In the genomic region with DNA sequence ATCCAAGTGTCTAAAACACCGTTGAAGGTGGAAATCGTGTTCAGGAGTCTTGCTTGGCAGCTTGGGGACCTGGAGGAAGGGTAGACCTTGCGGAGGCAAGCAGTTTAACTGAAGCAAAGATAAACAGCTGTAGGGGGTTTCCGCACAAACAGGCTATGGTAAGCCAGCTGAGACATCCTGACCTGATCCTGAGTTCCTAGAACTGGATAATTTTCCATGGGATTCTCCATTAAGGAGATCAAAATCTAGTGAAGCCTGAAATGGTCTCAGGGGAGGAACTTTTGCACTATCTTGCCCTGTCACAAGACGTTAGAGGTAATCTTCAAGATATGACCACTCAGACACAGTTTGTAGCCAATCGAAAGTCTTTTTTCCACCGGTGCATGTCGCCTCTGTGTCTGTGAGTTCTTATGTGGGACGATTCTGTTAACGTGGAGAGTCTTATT, we compare ENCODE assay signal across 15 mouse cellular contexts. TPM values are rescaled to one million over a fixed set of nuclear protein-coding genes. Genes with fewer than 3 reads are reported as not detected.
DNase-seq lines count a peak whose midpoint lies in the region; ATAC-seq and TF ChIP-seq lines count a peak whose summit lies in the region.
"Had no signal": no experiment of that assay in that cellular context is flagged by ENCODE, and none has a peak within 500 bp of the region (broad histone marks: within the 10 kb centered on the region; RNA-seq: fewer than 3 reads in every experiment).

No protein-coding gene starts in this region.

- H3K4me2 ChIP-seq in heart, embryonic 13.5 days = no peak overlapping the region
- peak overlapping the region; percentile 44 for H3K4me2 ChIP-seq in liver, embryonic 15.5 days
- H3K4me2 ChIP-seq: neural tube, embryonic 15.5 days had no signal

- 64% methylated on average over 10 of the region's 10 CpGs for WGBS in heart, embryonic 13.5 days
- WGBS in liver, embryonic 15.5 days (ENCODE audit: insufficient replicate concordance) = 25% methylated on average over 10 of the region's 10 CpGs

- H3K4me3 ChIP-seq in heart, embryonic 13.5 days = no peak overlapping the region
- H3K4me3 ChIP-seq in MEL (ENCODE audit: control insufficient read depth in 1 of 2, insufficient read depth in 1 of 2, low read depth in 2 of 2, low read length in 2 of 2) = peak overlapping the region; percentile 42 to 67
- H3K4me3 ChIP-seq in liver, embryonic 15.5 days (replicated peaks) = no peak overlapping the region
- H3K4me3 ChIP-seq: neural tube, embryonic 15.5 days had no signal

- TF ChIP-seq POLR2A in MEL (IDR thresholded peaks at IDR 0.05; ENCODE audit: control insufficient read depth in 1 of 2, insufficient read depth in 1 of 2, low read depth in 1 of 2, low read length in 2 of 2, poor library complexity in 1 of 2) = peak in 1 of 2 experiments; percentile 63; a peak in 2 of 4 replicates

- H3K9me3 ChIP-seq in heart, embryonic 13.5 days = no peaks in the 10 kb centered on the region
- no peaks in the 10 kb centered on the region for H3K9me3 ChIP-seq in MEL (replicated peaks; ENCODE audit: insufficient read depth, low read length)
- no peaks in the 10 kb centered on the region for H3K9me3 ChIP-seq in liver, embryonic 15.5 days (replicated peaks)
- H3K9me3 ChIP-seq: G1E; neural tube, embryonic 15.5 days had no signal

- no peaks in the 10 kb centered on the region for H3K27me3 ChIP-seq in heart, embryonic 13.5 days (replicated peaks)
- H3K27me3 ChIP-seq in MEL (ENCODE audit: control insufficient read depth in 1 of 2, insufficient read depth in 2 of 2, low read length in 2 of 2) = no peaks in the 10 kb centered on the region
- H3K27me3 ChIP-seq in liver, embryonic 15.5 days = no peaks in the 10 kb centered on the region
- H3K27me3 ChIP-seq: neural tube, embryonic 15.5 days had no signal

- TF ChIP-seq RAD21 in MEL (IDR thresholded peaks at IDR 0.05; ENCODE audit: low read depth, low read length) = no peak

- no peak for TF ChIP-seq CTCF in MEL (IDR thresholded peaks at IDR 0.05 in 2 of 3, conservative IDR thresholded peaks at IDR 0.05 in 1 of 3; ENCODE audit: control insufficient read depth in 1 of 3, insufficient read depth in 1 of 3, low read depth in 2 of 3, low read length in 3 of 3, poor library complexity in 1 of 3, severe bottlenecking in 1 of 3)

- peak overlapping the region; percentile 74 for H3K27ac ChIP-seq in heart, embryonic 13.5 days (replicated peaks)
- H3K27ac ChIP-seq in MEL (ENCODE audit: control insufficient read depth, low read depth, low read length) = peak overlapping the region; percentile 91
- H3K27ac ChIP-seq in liver, embryonic 15.5 days (replicated peaks) = 0 out of 2 replicates have a peak overlapping the region, but pooled peaks have one; percentile 64
- H3K27ac ChIP-seq: neural tube, embryonic 15.5 days had no signal

- no peak for DNase-seq in heart, postnatal 4 days
- DNase-seq in MEL (ENCODE audit: low read depth, low spot score) = peak; percentile 81
- no peak for DNase-seq in urinary bladder, postnatal 25 days (ENCODE audit: low spot score)
- DNase-seq in cerebellum, adult 9-11 months = no peak
- DNase-seq: cerebellum, postnatal 14 days; thymus, adult 2 months had no signal

- no peak for ATAC-seq in heart, embryonic 13.5 days (ENCODE audit: extremely low read depth, insufficient number of reproducible peaks, low FRiP score, low TSS enrichment)
- peak; percentile 37; the same call in 1 of the 2 replicates for ATAC-seq in common myeloid progenitor, adult 5-6 weeks (replicated peaks; ENCODE audit: low read depth, poor library complexity, severe bottlenecking)
- ATAC-seq in liver, embryonic 15.5 days (ENCODE audit: insufficient read depth) = peak; percentile 49
- no peak for ATAC-seq in frontal cortex, adult (ENCODE audit: low TSS enrichment)
- ATAC-seq: forebrain, embryonic 16.5 days; intestine, embryonic 16.5 days; midbrain, embryonic 16.5 days had no signal

- TF ChIP-seq EP300 in MEL (IDR thresholded peaks at IDR 0.05; ENCODE audit: low read depth in 1 of 2, low read length in 2 of 2) = peak; percentile 84 to 92

- no peaks in the 10 kb centered on the region for H3K79me2 ChIP-seq in MEL (ENCODE audit: control insufficient read depth, insufficient read depth, low read length, poor library complexity)

- H3K9ac ChIP-seq in heart, embryonic 13.5 days = no peak overlapping the region
- H3K9ac ChIP-seq in MEL (ENCODE audit: control insufficient read depth, low read depth, low read length, poor library complexity, severe bottlenecking) = peak overlapping the region; percentile 50
- H3K9ac ChIP-seq in liver, embryonic 15.5 days = no peak overlapping the region
- H3K9ac ChIP-seq: neural tube, embryonic 15.5 days had no signal

- H3K36me3 ChIP-seq in heart, embryonic 13.5 days = no peaks in the 10 kb centered on the region
- peaks cover 0 to 34% of the 10 kb centered on the region in 2 experiments; a peak in 2 of 4 replicates for H3K36me3 ChIP-seq in MEL (ENCODE audit: control insufficient read depth in 1 of 2, insufficient read depth in 2 of 2, low read length in 2 of 2)
- no peaks in the 10 kb centered on the region for H3K36me3 ChIP-seq in liver, embryonic 15.5 days (replicated peaks)
- H3K36me3 ChIP-seq: G1E; neural tube, embryonic 15.5 days had no signal

- H3K4me1 ChIP-seq in heart, embryonic 13.5 days = peaks cover 31% of the 10 kb centered on the region
- H3K4me1 ChIP-seq in MEL (ENCODE audit: control insufficient read depth in 1 of 2, insufficient read depth in 2 of 2, low read length in 2 of 2) = peaks cover 16 to 24% of the 10 kb centered on the region in 2 experiments
- H3K4me1 ChIP-seq in liver, embryonic 15.5 days (replicated peaks) = peaks cover 22% of the 10 kb centered on the region
- H3K4me1 ChIP-seq: neural tube, embryonic 15.5 days had no signal

TF ChIP-seq in MEL, 35 proteins besides CTCF, POLR2A, EP300 and RAD21:
- TF ChIP-seq GABPA (IDR thresholded peaks at IDR 0.05; ENCODE audit: low read depth, low read length) (no peak), TCF12 (IDR thresholded peaks at IDR 0.05; ENCODE audit: low read depth, low read length) (peak; percentile 82), MEF2A (IDR thresholded peaks at IDR 0.05; ENCODE audit: extremely low read depth, insufficient replicate concordance, low read depth, low read length, poor library complexity, severe bottlenecking) (no peak), ETS1 (IDR thresholded peaks at IDR 0.05; ENCODE audit: low read depth, low read length) (peak; percentile 90), SIN3A (IDR thresholded peaks at IDR 0.05; ENCODE audit: low read length) (peak; percentile 33; the same call in 1 of the 2 replicates), BHLHE40 (IDR thresholded peaks at IDR 0.05; ENCODE audit: borderline replicate concordance, low read depth, low read length) (peak; percentile 64; the same call in 1 of the 2 replicates), TBP (IDR thresholded peaks at IDR 0.05; ENCODE audit: low read depth, low read length) (peak; percentile 55; the same call in 1 of the 2 replicates), GATA1 (IDR thresholded peaks at IDR 0.05; ENCODE audit: low read depth, low read length) (peak; percentile 79), CHD1 (IDR thresholded peaks at IDR 0.05; ENCODE audit: low read depth, low read length) (peak; percentile 64; the same call in 1 of the 2 replicates), MAZ (IDR thresholded peaks at IDR 0.05; ENCODE audit: low read depth, low read length) (no peak), ZKSCAN1 (IDR thresholded peaks at IDR 0.05; ENCODE audit: low read depth, low read length) (no peak), UBTF (IDR thresholded peaks at IDR 0.05; ENCODE audit: borderline replicate concordance, insufficient read depth, low read depth, low read length) (no peak), TAL1 (IDR thresholded peaks at IDR 0.05; ENCODE audit: low read length) (peak; percentile 73), MYB (IDR thresholded peaks at IDR 0.05; ENCODE audit: low read depth, low read length) (peak; percentile 98), MAFK (IDR thresholded peaks at IDR 0.05; ENCODE audit: borderline replicate concordance, low read depth, low read length) (no peak), RCOR1 (IDR thresholded peaks at IDR 0.05; ENCODE audit: low read depth, low read length) (peak; percentile 53), HCFC1 (IDR thresholded peaks at IDR 0.05; ENCODE audit: low read depth, low read length) (no peak; the same call in 1 of the 2 replicates), NELFE (IDR thresholded peaks at IDR 0.05; ENCODE audit: low read depth, low read length) (peak; percentile 36; the same call in 1 of the 2 replicates)

RNA-seq across cellular contexts. Expression of a gene that starts 29.6 kb away (rescaled TPM):
- 5.1 and 5.3 TPM in 2 replicates for polyA plus RNA-seq in heart, embryonic 13.5 days (2015; fragmentation: Nextera tagmentation; extraction: Ambion mirVana)
- total RNA-seq in heart, postnatal 4 days (2021) = 1 to 10 TPM; 2.3 to 2.5 TPM
- 3.4 and 3.6 TPM in 2 replicates for total RNA-seq in MEL (2012; rRNA removed)
- polyA plus RNA-seq in MEL (2012; ENCODE audit: insufficient read depth in 1 of 2, insufficient read length in 2 of 2, low read depth in 1 of 2, low replicate concordance in 2 of 2, missing spikeins in 1 of 2) = 1 to 10 TPM in 1 of 2 experiments, not detected in 1; 9.3 TPM
- 0.34 and 4.9 TPM in 2 replicates for total RNA-seq in common myeloid progenitor, adult 5-6 weeks (2017)
- 3.4 and 5.1 TPM in 2 replicates for polyA plus RNA-seq in liver, embryonic 15.5 days (2015; fragmentation: Nextera tagmentation; extraction: Ambion mirVana)

RNA-seq across cellular contexts. Expression of a gene that starts 31.8 kb away (rescaled TPM):
- 257 and 294 TPM in 2 replicates for polyA plus RNA-seq in heart, embryonic 13.5 days (2015; fragmentation: Nextera tagmentation; extraction: Ambion mirVana)
- total RNA-seq in heart, postnatal 4 days (2021) = 100 to 1,000 TPM; 206 to 217 TPM
- total RNA-seq in MEL (2012; rRNA removed) = 20.1 and 22.5 TPM in 2 replicates
- 10 to 100 TPM in 1 of 2 experiments, not detected in 1; 39.2 TPM for polyA plus RNA-seq in MEL (2012; ENCODE audit: insufficient read depth in 1 of 2, insufficient read length in 2 of 2, low read depth in 1 of 2, low replicate concordance in 2 of 2, missing spikeins in 1 of 2)
- total RNA-seq in common myeloid progenitor, adult 5-6 weeks (2017) = 52.0 and 75.0 TPM in 2 replicates
- 197 and 221 TPM in 2 replicates for polyA plus RNA-seq in liver, embryonic 15.5 days (2015; fragmentation: Nextera tagmentation; extraction: Ambion mirVana)

Comparison
In these comparisons a context has a peak if more than half of its experiments do, and no peak if none do; other contexts are left out.
1. ATAC-seq: peak in common myeloid progenitor, adult 5-6 weeks (single experiment) and liver, embryonic 15.5 days (single experiment); none in heart, embryonic 13.5 days (single experiment) and frontal cortex, adult (single experiment).
2. H3K4me3 ChIP-seq: peak in MEL (2 of 2); none in heart, embryonic 13.5 days (single experiment) and liver, embryonic 15.5 days (single experiment).
3. Peak in every context shown above with its lines, with median percentiles within 50 percentile points of each other: H3K27ac ChIP-seq.